Mouse (Mus musculus): ENCODE data around the gene Inip.
A peak's percentile ranks its signal among the peaks of the same experiment; 100 is the strongest.
"Not testable (repeated sequence)": the region's sequence is repeated elsewhere in the genome, so short reads cannot be mapped to it uniquely, and the experiment has no call there.

Gene Inip

GRCm38 (mm10) chr4:59808396-59808795 lies 7.0 kb upstream of the Inip start:
- DNase-seq (ENCODE audit: low spot score), result no peak

GRCm38 (mm10) chr4:59807521-59807920 lies 6.1 kb upstream of the Inip start:
- no peak for DNase-seq (ENCODE audit: low spot score)

DNA sequence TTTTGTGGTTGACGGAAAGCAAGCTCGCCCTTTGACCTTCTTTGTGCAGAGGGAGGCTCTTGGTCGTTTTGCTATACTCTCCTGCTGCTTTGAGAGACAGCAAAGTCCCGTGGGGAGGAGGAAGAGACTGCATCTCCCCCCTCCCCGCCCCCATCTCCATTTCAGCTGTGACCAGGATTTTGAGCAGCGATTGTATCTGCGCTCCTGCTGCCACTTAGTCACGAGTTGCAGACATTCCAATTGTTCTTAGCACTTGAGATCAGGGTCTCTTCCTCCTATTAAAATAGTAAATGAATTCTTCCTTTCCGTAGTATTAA lies 5.4 kb upstream of the Inip start:
- no peak for DNase-seq (ENCODE audit: low spot score)

DNA sequence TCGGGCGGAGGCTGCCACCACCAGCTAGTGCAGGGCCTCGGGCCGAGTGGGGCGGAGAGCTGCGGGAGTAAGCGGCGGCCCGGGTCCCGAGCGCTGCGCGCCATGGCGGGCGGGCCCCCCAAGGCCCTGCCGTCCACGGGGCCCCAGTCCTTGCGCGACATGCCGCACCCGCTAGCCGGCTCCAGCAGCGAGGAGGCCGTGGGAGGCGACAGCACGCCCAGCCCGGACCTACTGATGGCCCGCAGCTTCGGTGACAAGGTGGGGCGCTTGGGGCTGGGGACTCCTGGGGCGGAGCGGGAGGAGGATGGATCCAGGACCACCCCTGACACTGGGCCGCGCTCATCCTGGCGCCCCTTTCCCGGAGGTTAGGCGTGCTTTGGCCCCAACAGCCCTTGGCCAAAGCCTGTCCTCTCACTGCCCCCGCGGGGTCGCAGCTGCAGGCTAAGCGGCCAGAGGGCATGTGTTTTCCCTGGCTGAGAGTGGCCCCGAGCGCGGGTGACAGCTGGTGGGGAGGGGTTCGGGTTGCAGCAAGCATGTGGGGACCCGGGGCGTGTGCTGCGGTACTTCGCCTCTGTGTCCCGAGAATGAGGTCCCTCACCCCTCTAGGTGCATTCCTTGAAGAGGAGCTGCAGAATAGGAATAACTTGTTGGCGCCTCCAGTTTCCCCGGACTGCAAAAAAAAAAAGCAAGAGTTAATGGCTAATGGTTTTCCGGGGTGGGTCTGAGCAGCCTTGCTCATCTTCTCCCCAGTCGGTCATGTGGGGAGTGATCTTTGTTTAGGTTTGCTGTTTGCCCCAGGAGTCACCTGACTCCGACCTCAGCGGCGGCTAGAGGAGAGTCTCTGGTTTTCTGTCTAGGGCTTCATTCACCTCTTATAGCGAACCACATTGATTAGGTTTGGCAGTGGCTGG lies 4.8 kb upstream of the Inip start:
- DNase-seq (ENCODE audit: low spot score), result peak; percentile 57

- DNase-seq (ENCODE audit: low spot score), result peak; percentile 90
These were observed 4.0 kb upstream of the Inip start, which contains the start of gene Snx30 for GRCm38 (mm10) chr4:59805181-59805967. Snx30 (plus strand) TSS chr4:59805840.

- DNase-seq (ENCODE audit: low spot score), result no peak
These were observed 3.4 kb upstream of the Inip start for GRCm38 (mm10) chr4:59804754-59805153.

DNA sequence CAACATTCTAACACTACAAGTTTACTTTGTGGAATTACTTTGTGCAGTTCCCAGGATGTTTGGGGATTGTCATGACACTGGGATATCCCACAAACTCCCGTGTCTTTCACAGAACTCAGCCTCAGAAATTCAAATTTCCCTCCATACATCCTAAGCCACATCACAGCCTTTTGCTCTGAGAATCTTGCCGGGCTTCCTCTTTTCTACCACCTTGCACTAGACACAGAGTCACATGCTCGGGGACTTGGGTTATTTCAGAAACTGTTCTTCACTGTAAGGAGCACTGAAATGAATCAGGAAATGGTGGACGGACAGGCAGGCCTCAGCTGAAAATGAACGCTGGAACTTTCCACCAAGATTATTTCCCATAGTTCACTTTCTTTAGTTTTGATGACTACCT lies 2.0 kb upstream of the Inip start:
- DNase-seq (ENCODE audit: low spot score), result peak; percentile 51

GRCm38 (mm10) chr4:59802792-59803191 lies 1.4 kb upstream of the Inip start:
- DNase-seq (ENCODE audit: low spot score), result no peak

- no peak for DNase-seq (ENCODE audit: low spot score)
These were observed 718 bp upstream of the Inip start for GRCm38 (mm10) chr4:59802107-59802506.

- no peak for DNase-seq (ENCODE audit: low spot score)
These were observed 1.2 kb downstream of the Inip start for GRCm38 (mm10) chr4:59800181-59800580.

GRCm38 (mm10) chr4:59795788-59796455 lies 5.5 kb downstream of the Inip start:
- DNase-seq (ENCODE audit: low spot score), result no peak

DNA sequence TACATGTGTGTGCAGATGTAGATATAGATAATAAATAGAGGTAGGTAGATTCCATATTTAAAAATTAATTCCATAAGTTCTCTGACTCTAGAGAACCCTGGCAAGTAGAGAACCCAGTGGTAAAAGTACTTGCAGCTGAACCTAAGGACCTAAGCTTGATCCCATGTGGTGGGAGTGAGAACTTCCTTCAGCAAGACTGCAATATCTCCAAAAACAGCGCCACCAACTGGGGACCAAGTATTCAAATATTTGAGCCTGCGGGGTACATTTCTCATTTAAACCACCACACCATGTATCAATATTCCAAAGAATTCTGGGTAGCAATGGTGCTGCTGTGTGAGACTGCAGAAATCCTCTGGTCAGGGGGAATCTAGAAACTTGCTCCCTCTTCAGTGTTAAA lies 7.3 kb downstream of the Inip start:
- DNase-seq (ENCODE audit: low spot score), result no peak

GRCm38 (mm10) chr4:59793626-59794025 lies 7.8 kb downstream of the Inip start:
- not testable (repeated sequence) for DNase-seq (ENCODE audit: low spot score)

DNA sequence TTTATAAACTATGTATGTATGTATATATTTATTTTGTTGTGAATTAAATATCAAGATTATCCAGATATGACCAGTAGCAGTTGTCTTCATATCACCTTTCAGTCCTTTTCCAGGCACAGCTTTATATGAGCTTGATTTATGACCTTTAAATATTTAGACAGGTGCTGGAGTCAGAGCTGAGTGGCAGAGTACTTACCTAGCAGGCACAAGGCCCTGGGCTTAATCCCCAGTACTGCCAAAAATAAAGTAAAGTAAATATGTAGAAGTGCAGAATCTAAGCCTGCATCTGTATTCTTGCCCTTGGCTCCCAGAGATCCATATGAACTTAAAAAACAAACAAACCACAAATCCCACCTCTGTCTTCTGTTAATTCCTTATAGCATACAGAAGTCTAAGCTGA lies 12.4 kb downstream of the Inip start:
- DNase-seq (ENCODE audit: low spot score), result no peak

GRCm38 (mm10) chr4:59787126-59787525 lies 14.3 kb downstream of the Inip start:
- DNase-seq (ENCODE audit: low spot score), result peak; percentile 77

- DNase-seq (ENCODE audit: low spot score), result peak; percentile 79
These were observed 14.7 kb downstream of the Inip start for GRCm38 (mm10) chr4:59786661-59787060.

GRCm38 (mm10) chr4:59785412-59785811 lies 16.0 kb downstream of the Inip start:
- no peak for DNase-seq (ENCODE audit: low spot score)

GRCm38 (mm10) chr4:59783685-59784279 lies 17.6 kb downstream of the Inip start:
- DNase-seq (ENCODE audit: low spot score), result peak; percentile 98

GRCm38 (mm10) chr4:59782853-59783684 lies 18.3 kb downstream of the Inip start:
- no peak for DNase-seq (ENCODE audit: low spot score)

DNA sequence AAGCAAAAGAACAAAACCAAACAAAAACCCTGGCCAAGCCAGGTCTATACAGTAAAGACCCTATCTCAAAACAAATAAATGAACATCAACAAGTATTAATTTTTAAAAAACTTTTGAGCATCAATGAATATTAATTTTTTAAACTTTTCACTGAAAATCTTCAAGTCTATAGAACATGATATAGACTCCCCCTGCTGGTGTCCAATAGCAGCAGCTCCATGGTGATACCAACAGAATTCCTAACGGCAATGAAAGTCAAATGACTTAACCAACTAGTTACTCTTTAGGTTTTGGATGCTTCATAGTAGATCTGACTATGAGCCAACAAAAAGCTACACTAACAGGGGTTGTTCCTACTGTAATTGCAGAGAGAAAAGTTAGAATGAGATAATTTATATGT lies 20.8 kb downstream of the Inip start:
- peak; percentile 31 for DNase-seq (ENCODE audit: low spot score)

DNA sequence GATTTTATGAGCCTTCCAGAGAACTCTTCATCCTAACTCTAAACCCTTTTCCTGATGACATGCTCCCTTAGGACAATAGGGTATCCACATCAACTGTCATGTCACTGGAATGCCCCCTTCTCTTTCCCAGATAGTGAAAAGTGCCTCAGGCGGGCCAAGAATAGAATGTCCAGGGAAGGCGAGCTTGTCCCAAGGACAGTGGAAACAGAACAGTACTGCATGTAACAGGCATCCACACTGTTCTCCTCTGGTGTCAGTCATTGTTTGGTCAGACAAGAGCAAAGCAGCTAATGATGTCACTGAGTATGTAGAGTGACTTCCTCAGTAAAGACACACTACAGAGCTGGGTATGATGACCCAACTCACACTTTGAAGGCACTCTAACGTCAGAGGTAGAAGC lies 23.6 kb downstream of the Inip start:
- no peak for DNase-seq (ENCODE audit: low spot score)
